Mouse (Mus musculus) right cerebral cortex, postnatal 10 days (tissue): ENCODE results near the gene Scp2d1.
"Not testable (repeated sequence)": the region's sequence is repeated elsewhere in the genome, so short reads cannot be mapped to it uniquely, and the experiment has no call there.

Source experiments
- DNase-seq, 2 experiments: peaks; one replicate each; pipeline ENCODE4 v3.0.0; 2021; ENCODE audit warnings: low spot score in 2 of 2

Scp2d1 gene

GRCm38 (mm10) chr2:144823356-144823755 is at the start of gene Scp2d1:
Gene Scp2d1, plus strand, starts transcription at chr2:144823656.
- DNase-seq = not testable (repeated sequence)

- no peak for DNase-seq
Observed at GRCm38 (mm10) chr2:144774636-144775160, 48.8 kb upstream of the Scp2d1 start.

GRCm38 (mm10) chr2:144775626-144776025 is 47.8 kb upstream of the Scp2d1 start:
- no peak for DNase-seq

GRCm38 (mm10) chr2:144779263-144779662 is 44.2 kb upstream of the Scp2d1 start:
- DNase-seq = no peak

GRCm38 (mm10) chr2:144780731-144781130 is 42.7 kb upstream of the Scp2d1 start:
- DNase-seq = no peak

GRCm38 (mm10) chr2:144781871-144782270 is 41.6 kb upstream of the Scp2d1 start:
- DNase-seq = no peak

GRCm38 (mm10) chr2:144782481-144782880 is 41.0 kb upstream of the Scp2d1 start:
- DNase-seq = no peak

GRCm38 (mm10) chr2:144783190-144783589 is 40.3 kb upstream of the Scp2d1 start:
- DNase-seq = no peak

GRCm38 (mm10) chr2:144783831-144784230 is 39.6 kb upstream of the Scp2d1 start:
- DNase-seq = no peak

- peak; percentile 25 to 34 for DNase-seq
Observed at GRCm38 (mm10) chr2:144791671-144792294, 31.7 kb upstream of the Scp2d1 start.

- no peak for DNase-seq
Observed at GRCm38 (mm10) chr2:144797515-144797914, 25.9 kb upstream of the Scp2d1 start.

GRCm38 (mm10) chr2:144807766-144808754 is 15.4 kb upstream of the Scp2d1 start:
- no peak for DNase-seq

GRCm38 (mm10) chr2:144828457-144828985 is 5.1 kb downstream of the Scp2d1 start:
- peak; percentile 34 to 39 for DNase-seq

- DNase-seq = no peak
Observed at GRCm38 (mm10) chr2:144836667-144837311, 13.3 kb downstream of the Scp2d1 start.

GRCm38 (mm10) chr2:144837312-144837679 is 13.8 kb downstream of the Scp2d1 start:
- no peak for DNase-seq

GRCm38 (mm10) chr2:144868827-144869226 is 45.4 kb downstream of the Scp2d1 start:
- no peak for DNase-seq
